Mouse (Mus musculus) right cerebral cortex, postnatal 10 days (tissue): Measurements from ENCODE around the gene Atpaf1.

ENCODE experiments used
- DNase-seq, 2 experiments: peaks; one replicate each; pipeline ENCODE4 v3.0.0; 2021; ENCODE audit warnings: low spot score in 2 of 2

The Atpaf1 gene

DNA sequence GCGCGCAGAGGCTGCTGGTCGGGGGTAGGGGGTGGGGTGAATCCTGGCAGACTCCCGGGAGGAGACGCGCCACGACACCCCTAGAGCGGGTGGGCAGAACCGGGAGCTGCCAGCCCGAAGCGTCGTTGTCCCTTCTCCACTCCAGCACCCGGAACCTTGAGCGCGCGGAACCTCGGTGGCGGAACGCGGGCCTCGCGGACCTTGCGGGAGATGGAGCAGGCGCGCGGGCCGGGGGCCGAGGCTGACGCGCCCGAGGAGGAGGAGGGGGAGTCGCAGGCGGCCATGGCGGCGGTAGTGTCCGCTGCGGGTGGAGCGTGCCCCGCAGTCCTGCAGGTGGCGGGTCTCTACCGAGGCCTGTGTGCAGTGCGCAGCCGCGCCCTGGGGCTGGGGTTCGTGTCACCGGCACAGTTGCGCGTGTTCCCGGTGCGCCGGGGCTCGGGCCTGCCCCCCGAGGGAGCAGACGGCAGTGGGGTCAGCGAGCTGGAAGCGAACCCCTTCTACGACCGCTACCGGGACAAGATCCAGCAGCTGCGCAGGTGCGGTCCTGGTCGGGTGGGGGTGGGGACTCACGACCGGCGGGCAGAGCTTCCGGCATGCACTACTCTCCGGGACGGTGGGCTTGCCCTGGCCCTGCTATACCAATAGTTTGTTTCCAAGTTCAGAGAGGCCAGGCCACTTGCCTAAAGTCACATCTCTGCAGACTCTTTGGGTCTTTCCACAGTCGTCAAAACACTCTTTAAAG lies at the start of gene Atpaf1:
Gene Atpaf1, plus strand, starts transcription at position 44 of the 742 bp plus-strand sequence.
- DNase-seq: peak; percentile 87 to 90

DNA sequence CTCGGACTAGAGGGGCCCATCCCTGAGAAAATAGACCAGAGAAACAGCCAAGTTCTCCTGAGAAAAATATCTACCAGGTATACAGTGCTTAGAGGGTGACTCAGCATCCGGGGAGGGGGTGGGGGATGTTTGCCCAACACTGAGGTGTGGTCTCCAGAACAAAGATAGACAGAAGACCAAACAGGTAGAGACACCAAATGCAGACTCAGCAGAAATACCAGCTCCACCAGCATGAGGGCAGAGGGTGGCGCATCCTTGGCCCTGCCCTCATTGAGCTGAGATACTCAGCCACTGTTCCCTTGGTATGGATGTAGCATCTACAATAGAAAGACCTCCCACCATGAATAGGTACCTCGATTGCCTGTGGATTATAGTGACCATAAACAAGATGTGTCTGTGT lies 49.7 kb upstream of the Atpaf1 start:
- DNase-seq: no peak

DNA sequence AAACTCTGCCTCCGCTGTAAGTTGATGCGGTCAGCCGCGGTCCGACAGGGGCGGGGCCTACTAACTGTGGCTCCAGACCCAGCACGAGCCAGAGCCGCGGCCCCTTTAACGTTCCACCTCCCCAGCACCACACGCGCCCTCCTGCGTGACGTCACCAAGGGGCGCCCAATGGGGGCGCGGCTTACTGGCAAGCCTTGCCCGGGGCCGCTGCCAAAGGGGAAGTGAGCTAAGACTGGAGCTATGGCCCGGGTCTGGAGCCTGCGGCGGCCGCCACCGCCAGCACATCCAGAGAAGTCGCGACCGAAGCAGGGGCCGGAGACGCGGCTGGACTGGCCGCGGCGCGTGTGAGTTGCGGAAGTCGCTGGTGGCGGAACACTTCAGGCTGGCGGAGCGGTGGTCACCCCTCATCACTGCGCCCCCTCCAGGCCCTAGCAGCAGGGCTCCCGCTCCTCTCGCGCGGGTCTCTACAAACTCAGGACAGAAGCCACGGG lies 47.0 kb upstream of the Atpaf1 start, which contains the start of gene Efcab14:
Gene Efcab14, plus strand, starts transcription at position 194 of the 491 bp plus-strand sequence.
- peak; percentile 98 to 99 for DNase-seq

DNA sequence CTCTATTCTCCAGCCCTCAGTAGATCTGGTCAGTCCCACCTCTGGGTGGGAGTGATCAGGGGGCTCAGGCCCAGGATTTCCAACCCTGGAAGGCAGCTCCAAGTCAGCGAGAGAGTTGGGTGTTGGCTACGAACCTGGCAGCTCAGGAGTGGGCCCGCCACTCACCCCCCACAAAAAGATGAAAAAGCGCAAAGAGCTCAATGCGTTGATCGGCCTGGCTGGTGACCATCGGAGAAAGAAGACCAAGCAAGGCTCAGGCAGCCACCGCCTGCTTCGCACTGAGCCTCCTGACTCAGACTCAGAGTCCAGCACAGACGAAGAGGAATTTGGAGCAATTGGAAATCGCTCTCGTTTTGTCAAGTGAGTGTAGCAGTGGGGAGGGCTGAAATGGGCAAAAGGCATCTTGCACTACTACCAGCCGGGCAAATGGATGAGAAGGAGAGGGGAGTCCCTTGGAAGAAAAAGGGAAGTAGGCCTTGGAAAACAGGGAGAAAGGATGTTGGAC lies 46.1 kb upstream of the Atpaf1 start:
- no peak for DNase-seq

DNA sequence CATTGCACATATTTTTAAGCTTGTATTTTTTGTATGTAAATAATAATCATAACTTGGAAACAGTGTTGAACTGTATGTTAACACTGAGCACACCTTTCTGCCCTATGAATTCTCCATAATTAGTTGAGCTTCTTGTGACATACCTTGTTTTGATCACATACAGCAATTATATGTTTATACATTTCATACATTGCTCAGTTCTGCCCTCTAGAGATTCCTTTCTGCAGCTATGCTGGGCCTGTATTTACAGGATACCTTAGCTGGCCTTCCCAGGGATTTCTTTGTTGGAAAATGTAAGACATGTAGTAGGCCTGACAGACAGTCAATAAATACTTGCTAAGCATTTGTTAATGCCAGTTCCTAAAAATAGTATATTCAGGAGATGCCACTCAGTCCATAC lies 42.0 kb upstream of the Atpaf1 start:
- no peak for DNase-seq

DNA sequence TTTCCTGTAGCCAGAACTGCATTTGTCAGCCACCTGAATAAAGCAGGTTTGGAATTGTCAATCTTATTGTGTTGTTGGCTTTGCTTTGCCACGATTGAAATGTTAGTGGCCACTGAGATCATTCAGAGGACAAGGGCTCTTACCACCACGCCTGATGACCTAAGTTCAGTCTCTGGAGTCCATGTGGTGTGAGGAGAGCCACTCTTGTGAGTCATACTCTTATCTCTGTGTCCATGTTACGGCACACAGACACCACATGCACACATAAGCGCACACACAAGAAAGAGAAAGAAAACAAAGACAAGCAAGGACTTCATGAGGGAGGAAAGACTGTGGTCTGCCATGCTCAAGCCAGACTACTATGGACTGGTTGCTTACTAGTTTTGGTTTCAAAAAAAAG lies 41.5 kb upstream of the Atpaf1 start:
- no peak for DNase-seq

DNA sequence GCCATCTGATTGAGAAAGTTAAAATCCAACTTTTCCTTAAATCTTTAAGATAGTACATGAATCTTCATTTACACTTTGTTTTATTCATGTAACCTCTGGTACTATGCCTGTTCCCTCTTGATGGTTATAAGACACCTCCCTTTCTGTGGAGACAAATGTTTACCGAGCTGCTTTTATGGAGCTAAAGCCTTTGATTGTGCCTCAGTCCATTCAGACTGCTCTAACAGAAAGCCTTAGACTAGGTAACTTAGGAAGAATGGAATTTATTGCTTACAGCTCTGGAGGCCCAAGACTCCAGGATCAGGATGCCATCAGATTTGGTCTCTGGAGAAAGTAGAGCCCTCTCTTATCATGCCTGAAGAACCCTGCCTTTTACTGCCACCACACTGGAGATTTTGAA lies 36.4 kb upstream of the Atpaf1 start:
- DNase-seq: no peak

DNA sequence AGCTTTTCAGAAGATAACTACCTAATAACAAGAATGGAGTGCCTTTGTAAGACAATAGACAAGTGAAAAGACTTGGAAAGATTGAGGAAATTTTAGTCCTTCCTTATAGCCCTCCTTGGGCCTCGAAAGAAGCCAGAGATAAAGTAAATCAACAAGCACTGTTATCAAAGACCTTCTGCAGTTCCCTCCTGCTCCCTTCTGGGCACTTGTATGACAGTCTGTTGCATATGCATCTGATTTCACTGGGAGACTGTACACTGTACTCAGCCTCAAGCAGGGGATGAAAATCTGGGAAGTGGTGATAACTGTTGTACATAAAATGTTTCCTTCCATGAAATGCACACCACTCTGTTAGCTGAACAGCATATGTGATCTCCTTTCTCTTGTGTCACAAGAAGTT lies 35.3 kb upstream of the Atpaf1 start:
- DNase-seq: no peak

DNA sequence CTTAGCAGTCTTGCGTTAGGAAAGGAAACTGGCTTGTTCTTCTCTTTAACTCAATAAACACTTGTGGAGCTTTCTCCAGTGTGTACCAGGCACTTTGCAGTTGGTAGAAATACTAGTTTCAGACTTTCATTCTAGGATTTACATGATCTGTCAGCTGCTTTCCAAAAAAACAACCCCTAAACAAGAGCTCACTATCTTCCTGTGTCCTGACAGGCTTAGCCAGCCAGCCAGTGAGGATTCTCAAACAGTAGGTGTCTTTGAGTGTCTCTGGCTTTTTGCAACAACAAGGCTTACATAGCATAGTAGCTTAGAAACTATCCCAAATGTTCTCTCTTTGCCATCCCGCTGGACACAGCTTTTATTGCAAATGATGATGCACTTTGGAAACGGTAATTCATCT lies 30.5 kb upstream of the Atpaf1 start:
- DNase-seq: no peak

DNA sequence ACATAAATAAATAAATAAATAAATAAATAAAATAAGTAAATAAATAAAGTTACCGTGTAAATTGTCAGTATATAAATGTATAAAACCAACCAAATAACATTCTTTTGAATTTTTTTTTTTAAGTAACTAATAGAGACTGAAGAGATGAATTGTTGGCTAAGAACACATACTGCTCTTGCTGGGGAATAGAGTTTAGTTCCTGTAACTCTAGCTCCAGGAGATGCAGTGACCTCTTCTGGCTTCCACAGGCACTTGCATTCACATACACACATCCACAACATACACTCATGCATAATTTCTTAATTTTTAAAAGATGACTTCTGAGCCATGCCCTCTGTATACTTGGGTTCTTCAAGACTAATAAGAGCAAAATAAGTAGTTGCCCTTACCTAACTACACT lies 29.8 kb upstream of the Atpaf1 start:
- no peak for DNase-seq

DNA sequence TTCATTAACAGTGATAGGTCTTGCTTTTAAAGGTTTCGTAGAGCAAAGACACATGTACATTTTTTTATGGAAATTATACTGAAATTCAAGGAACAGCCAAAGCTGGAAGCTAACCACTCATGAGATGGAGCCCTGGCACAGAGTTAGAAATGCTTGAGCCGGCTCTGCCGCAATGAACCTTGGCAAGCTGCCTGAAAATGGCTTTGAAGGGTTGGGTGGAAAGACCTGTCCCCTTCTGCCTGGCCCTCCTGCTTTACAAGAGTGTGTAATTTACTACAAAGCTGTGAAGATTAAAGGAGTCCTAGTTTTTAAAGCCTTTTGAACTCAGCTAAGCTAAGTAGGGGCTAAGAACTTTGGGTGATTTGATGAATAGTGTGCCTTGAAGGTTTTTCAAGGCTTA lies 23.4 kb upstream of the Atpaf1 start:
- peak in 1 of 2 experiments; percentile 46 for DNase-seq

DNA sequence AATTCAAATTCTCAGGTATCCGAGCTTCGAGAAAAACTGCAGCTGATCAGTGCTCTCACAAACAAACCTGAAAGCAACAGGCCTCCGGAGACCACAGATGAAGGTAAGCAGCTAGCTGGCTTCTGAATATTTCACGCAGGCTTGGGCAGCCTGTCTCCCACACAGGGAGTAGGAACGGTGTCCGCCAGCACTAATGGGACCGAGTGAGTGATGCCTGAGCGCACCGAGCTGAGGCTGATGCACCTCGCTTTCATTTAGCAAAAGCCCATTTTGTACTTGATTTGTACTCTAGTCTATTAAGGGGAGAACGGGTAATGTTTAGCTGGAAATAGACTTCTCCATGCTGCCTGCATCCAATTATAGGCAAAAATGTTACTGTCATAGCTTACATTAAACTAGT lies 20.0 kb upstream of the Atpaf1 start:
- no peak for DNase-seq

DNA sequence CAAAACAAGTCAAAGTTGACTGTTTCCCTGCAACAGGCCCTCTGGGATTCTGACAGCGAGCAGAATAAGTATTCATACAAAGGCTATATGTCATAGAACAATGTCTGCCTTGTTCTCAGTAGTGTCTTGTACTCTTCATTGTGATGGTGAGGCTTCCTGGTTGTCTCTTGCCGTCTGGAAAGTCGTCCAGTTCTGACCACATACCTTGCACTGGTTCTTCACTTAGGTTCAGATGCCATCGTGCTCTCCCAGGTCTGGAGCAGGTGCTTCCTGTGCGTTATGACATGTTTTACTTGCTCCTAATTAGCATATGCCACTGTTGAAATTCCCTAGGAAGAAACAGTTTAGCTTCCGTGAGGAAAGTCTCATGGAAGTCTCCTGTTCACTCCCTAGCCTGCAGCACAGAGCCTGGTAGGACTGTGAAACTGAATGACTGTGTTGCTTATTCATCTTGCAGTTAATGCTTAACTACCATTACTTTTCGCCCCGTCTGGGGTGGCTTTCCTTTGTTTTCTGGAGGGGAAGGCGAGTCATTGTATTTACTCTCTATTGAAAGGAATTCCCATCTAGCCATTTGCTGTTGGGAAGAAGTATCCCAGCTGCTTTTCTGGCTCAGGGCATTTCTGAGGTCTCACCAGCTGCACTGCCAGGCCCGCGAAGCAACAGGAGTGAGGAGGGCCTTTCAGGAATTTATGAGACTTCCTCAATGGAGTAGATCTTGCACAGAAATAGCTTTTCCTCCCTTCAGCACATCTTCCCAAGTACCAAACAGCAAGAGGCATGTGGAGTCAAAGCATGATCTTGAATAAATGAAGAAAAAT lies 16.8 kb upstream of the Atpaf1 start:
- DNase-seq: no peak

DNA sequence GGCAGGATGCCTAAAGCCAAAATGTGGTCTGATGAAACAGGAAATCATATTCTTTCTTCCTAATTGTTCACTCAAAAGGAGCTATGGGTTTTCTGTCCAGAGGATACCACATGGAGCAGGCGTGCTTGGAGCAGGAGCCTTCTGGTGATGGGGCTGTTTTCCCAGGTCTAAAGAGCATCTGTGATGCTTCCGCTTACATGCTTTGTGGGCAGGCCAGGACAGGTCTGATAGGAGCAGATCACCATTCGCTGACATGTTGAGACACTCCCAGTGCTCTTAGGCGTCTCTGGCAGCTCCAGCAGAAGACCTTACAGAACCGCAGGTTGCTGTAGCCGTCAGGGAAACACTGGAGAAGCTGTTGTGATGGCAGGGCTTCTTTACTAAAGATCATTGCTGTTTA lies 9.6 kb upstream of the Atpaf1 start:
- DNase-seq: no peak

DNA sequence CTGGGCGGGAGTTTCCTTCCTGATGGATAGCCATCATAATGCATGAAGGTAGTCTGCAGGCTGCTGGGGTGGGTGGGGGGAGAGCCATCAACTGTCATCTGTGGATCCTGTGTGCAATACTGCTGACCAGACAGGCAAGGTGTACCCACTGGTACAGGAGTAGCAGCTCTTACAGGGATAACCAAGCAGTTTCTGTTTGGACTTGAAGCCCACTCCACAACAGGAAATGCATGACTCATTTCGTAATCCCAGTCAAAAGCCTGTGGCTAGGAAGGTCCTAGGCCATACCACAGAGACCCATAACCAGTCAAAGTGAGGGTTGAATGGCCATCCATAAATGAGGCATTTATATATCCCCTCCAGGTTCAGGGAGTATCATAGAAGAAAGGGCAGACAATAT lies 7.0 kb upstream of the Atpaf1 start:
- DNase-seq: no peak

DNA sequence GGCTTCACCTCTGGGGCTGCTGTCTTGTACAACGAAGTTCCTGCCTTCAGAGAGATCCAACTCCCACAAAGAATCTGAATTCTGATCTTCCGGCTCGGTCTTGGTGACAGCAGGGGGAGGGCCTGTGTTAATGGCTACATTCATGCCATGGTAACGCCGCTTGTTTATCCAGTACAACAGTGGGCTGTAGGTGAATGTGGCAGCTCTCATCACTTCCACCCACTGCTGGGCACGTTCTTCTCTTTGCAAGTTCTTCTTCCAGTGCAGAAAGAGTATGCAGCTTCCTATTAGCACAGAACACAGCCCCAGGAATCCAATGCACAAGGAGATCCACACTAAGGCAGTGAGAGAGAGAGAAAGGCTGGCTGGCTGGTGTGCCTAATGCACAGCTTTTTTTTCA lies 4.3 kb upstream of the Atpaf1 start:
- DNase-seq: no peak

DNA sequence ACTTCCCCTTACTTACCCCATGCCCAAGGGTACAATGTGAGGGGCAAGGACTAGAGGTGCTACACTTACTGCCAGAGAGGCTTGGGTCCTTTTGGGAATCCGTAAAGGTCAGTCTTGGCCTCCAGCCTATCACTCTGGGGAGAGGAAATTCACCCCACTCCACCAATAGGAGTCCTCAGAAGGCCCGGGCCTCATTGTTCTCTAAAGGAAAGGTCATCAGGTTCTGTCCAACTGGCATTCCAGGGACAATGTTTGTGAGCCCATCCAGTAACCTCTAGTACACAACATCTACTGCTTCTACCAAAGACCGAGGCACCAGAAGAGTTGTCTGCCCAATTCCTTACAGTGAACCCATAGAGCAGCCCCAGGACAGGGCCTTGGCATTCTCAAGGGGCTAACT lies 3.7 kb upstream of the Atpaf1 start, which contains the start of gene Tex38:
Gene Tex38, minus strand, starts transcription at position 101 of the 400 bp plus-strand sequence.
- no peak for DNase-seq

DNA sequence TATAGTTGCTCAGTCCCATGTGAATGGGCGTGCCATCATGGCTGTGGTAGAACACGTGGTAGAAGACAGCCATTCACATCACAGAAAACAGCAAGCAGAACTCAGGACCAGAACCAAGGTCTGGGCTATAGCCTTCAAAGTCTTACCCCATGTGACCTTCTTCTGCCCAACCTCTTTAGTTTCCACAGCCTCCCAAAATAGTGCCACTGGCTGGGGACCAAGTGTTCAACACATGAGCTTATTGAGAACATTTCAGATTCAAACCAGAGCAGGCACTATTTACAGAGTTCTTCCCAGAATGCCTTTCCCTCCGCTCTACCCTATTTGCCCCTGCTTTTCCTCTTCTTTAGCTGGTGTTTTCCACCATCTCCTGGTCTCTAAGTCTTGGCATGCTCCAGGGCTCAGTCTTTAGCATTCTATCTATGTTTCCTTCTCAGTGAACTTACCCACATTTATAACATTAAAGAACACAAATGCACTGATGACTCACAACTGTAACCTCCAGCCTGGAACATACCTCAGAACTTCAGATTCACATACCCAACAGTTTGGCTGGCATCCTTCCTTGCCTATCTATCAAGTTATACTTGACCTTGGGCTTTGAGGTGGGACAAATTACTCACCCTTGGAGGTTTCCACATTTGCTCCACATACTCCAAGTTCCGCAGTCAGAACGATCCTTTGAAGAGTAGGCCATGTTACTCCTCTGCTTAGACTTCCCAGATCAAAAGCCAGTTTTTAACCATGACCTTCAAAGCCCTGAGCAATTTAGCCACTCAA lies 2.4 kb upstream of the Atpaf1 start:
- DNase-seq: no peak

DNA sequence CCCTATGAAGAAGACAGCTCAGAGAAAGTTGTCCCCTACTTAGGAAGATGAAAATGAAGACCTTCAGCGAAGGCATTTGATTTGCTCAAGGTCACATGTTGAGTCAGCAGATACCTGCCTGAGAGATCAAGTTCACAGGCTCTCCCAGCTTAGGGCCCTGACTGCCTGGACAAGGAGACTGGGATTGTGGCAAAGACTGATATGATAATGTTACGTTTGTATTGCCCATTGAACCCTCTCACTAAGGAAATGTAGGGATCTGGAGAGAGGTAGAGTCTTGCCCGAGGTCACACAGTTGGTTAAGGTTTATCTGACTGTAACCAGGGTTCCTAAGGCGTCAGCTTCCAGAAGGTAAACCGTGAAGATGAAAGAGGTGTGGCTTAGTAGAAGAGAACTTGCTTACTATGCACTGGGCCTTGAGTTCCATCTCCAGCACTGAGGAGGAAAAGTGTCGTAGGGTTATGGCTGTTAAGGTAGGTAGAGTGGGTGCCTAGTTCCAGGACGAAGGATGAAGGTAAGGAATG lies 961 bp downstream of the Atpaf1 start:
- DNase-seq: no peak

DNA sequence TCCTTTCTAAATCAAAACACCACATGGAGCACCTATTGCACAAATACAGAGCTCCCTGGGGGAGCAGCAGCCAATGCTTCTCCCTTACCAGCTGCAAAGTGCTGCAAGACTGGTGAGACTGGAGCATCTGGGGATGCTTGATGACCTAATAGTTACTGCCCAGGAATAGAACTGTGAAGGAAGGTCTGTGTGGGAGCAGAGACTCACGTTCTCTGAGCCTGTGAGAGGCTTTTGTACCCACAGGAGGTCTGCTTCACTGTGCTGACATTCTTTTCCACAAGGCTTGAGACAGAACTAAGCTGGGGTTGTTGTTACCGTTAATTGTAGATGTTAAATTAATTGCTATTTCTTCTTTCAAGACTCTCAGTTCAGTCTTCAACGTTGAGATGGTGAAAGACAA lies 6.3 kb downstream of the Atpaf1 start:
- DNase-seq: no peak

DNA sequence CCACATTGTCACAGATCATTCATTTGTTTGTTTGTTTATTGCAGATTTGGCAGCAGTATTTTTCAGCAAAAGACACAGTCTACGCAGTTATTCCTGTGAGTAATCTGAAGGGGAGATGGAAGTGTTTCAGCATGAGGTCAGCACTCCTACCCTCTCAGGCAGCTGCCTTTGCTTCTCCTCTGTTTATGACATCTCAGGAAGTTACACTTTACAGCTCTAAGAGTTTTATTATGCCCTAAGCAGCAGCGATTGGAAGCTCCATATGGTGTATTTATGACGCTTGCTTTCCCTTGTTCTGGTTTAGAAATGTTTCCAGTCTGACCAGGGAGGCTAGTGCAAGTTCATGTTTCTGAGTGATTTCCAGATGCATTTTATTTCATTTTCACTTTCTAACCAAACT lies 10.7 kb downstream of the Atpaf1 start:
- no peak for DNase-seq

DNA sequence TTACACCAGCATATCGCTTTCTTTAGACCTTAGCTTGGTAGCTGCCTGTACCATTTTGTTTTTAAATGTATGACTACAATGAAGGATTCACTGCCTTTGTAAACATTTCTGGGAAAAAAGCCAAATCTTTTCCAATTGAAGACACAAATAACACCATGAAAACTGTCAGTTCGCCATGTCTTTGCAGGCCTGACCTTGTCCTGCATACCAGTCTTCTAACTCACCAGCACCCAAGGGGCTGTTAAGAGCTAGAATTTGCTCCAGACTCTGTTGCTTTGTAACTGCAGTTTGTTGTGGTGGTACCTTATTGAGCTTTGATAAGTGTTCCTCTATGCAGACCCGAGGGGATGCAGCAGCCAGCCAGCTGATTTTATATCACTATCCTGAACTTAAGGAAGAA lies 15.4 kb downstream of the Atpaf1 start:
- no peak for DNase-seq
